Mouse (Mus musculus): ENCODE results near the gene Aoc1. TPM values are rescaled to one million over a fixed set of nuclear protein-coding genes. Genes with fewer than 3 reads are reported as not detected.

Gene Aoc1
- polyA plus RNA-seq (2012; rRNA removed): 10.5 and 11.7 TPM in 2 replicates

GRCm38 (mm10) chr6:48872596-48872995 is at the start of gene Aoc1:
Gene Aoc1, plus strand, starts transcription at chr6:48872896.
- no peak for TF ChIP-seq POLR2A (IDR thresholded peaks at IDR 0.05; ENCODE audit: control insufficient read depth, extremely low read depth, insufficient read depth, low read length, poor library complexity)
- TF ChIP-seq CTCF (IDR thresholded peaks at IDR 0.05; ENCODE audit: borderline replicate concordance, control insufficient read depth, extremely low read depth, insufficient read depth, low read length, poor library complexity): no peak
- Histone ChIP-seq H3K4me3 (ENCODE audit: control insufficient read depth, insufficient read depth, low read length) (no peak within 1 kb of the TSS), H3K27me3 (ENCODE audit: control insufficient read depth, insufficient read depth, low read length) (no peaks in the 10 kb centered on the region), H3K36me3 (ENCODE audit: control insufficient read depth, insufficient read depth, low read length) (no peaks in the 10 kb centered on the region), H3K4me1 (replicated peaks; ENCODE audit: control insufficient read depth, insufficient read depth, low read length) (no peaks in the 10 kb centered on the region), H3K27ac (ENCODE audit: control insufficient read depth, insufficient read depth, low read length) (no peak within 1 kb of the TSS)
- DNase-seq: no peak
- WGBS: 85% methylated on average over 5 of the region's 5 CpGs

- no peak for TF ChIP-seq POLR2A (IDR thresholded peaks at IDR 0.05; ENCODE audit: control insufficient read depth, extremely low read depth, insufficient read depth, low read length, poor library complexity)
- TF ChIP-seq CTCF (IDR thresholded peaks at IDR 0.05; ENCODE audit: borderline replicate concordance, control insufficient read depth, extremely low read depth, insufficient read depth, low read length, poor library complexity): no peak
- no peaks in the 10 kb centered on the region for H3K36me3 ChIP-seq (ENCODE audit: control insufficient read depth, insufficient read depth, low read length)
- no peaks in the 10 kb centered on the region for H3K27me3 ChIP-seq (ENCODE audit: control insufficient read depth, insufficient read depth, low read length)
- H3K4me1 ChIP-seq (replicated peaks; ENCODE audit: control insufficient read depth, insufficient read depth, low read length): no peaks in the 10 kb centered on the region
- H3K27ac ChIP-seq (ENCODE audit: control insufficient read depth, insufficient read depth, low read length): no peak overlapping the region
- 86% methylated on average over 7 of the region's 7 CpGs for WGBS
- DNase-seq: no peak
- no peak overlapping the region for H3K4me3 ChIP-seq (ENCODE audit: control insufficient read depth, insufficient read depth, low read length)
Observed at GRCm38 (mm10) chr6:48825016-48825415, 47.7 kb upstream of the Aoc1 start.

- no peaks in the 10 kb centered on the region for H3K4me1 ChIP-seq (replicated peaks; ENCODE audit: control insufficient read depth, insufficient read depth, low read length)
- WGBS: 82% methylated on average over 1 of the region's 1 CpGs
- H3K27me3 ChIP-seq (ENCODE audit: control insufficient read depth, insufficient read depth, low read length): no peaks in the 10 kb centered on the region
- no peaks in the 10 kb centered on the region; the same call in 1 of the 2 replicates for H3K36me3 ChIP-seq (ENCODE audit: control insufficient read depth, insufficient read depth, low read length)
- DNase-seq: no peak
- H3K4me3 ChIP-seq (ENCODE audit: control insufficient read depth, insufficient read depth, low read length): no peak overlapping the region
- no peak overlapping the region for H3K27ac ChIP-seq (ENCODE audit: control insufficient read depth, insufficient read depth, low read length)
- TF ChIP-seq CTCF (IDR thresholded peaks at IDR 0.05; ENCODE audit: borderline replicate concordance, control insufficient read depth, extremely low read depth, insufficient read depth, low read length, poor library complexity) (no peak), POLR2A (IDR thresholded peaks at IDR 0.05; ENCODE audit: control insufficient read depth, extremely low read depth, insufficient read depth, low read length, poor library complexity) (no peak)
Observed at GRCm38 (mm10) chr6:48828976-48829375, 43.7 kb upstream of the Aoc1 start.

- no peaks in the 10 kb centered on the region; the same call in 1 of the 2 replicates for H3K36me3 ChIP-seq (ENCODE audit: control insufficient read depth, insufficient read depth, low read length)
- TF ChIP-seq CTCF (IDR thresholded peaks at IDR 0.05; ENCODE audit: borderline replicate concordance, control insufficient read depth, extremely low read depth, insufficient read depth, low read length, poor library complexity): no peak
- no peak for TF ChIP-seq POLR2A (IDR thresholded peaks at IDR 0.05; ENCODE audit: control insufficient read depth, extremely low read depth, insufficient read depth, low read length, poor library complexity)
- no peaks in the 10 kb centered on the region for H3K4me1 ChIP-seq (replicated peaks; ENCODE audit: control insufficient read depth, insufficient read depth, low read length)
- H3K27me3 ChIP-seq (ENCODE audit: control insufficient read depth, insufficient read depth, low read length): no peaks in the 10 kb centered on the region
- no peak overlapping the region for H3K4me3 ChIP-seq (ENCODE audit: control insufficient read depth, insufficient read depth, low read length)
- no peak for DNase-seq
- H3K27ac ChIP-seq (ENCODE audit: control insufficient read depth, insufficient read depth, low read length): no peak overlapping the region
Observed at GRCm38 (mm10) chr6:48829651-48830050, 43.0 kb upstream of the Aoc1 start.

- WGBS: 49% methylated on average over 1 of the region's 1 CpGs
- DNase-seq: no peak
- Histone ChIP-seq H3K27me3 (ENCODE audit: control insufficient read depth, insufficient read depth, low read length) (no peaks in the 10 kb centered on the region), H3K4me3 (ENCODE audit: control insufficient read depth, insufficient read depth, low read length) (no peak overlapping the region), H3K36me3 (ENCODE audit: control insufficient read depth, insufficient read depth, low read length) (no peaks in the 10 kb centered on the region; the same call in 1 of the 2 replicates), H3K4me1 (replicated peaks; ENCODE audit: control insufficient read depth, insufficient read depth, low read length) (no peaks in the 10 kb centered on the region), H3K27ac (ENCODE audit: control insufficient read depth, insufficient read depth, low read length) (no peak overlapping the region)
- no peak for TF ChIP-seq CTCF (IDR thresholded peaks at IDR 0.05; ENCODE audit: borderline replicate concordance, control insufficient read depth, extremely low read depth, insufficient read depth, low read length, poor library complexity)
- no peak for TF ChIP-seq POLR2A (IDR thresholded peaks at IDR 0.05; ENCODE audit: control insufficient read depth, extremely low read depth, insufficient read depth, low read length, poor library complexity)
Observed at GRCm38 (mm10) chr6:48830241-48830640, 42.5 kb upstream of the Aoc1 start.

GRCm38 (mm10) chr6:48831141-48831540 is 41.6 kb upstream of the Aoc1 start:
- Histone ChIP-seq H3K4me1 (replicated peaks; ENCODE audit: control insufficient read depth, insufficient read depth, low read length) (no peaks in the 10 kb centered on the region), H3K27ac (ENCODE audit: control insufficient read depth, insufficient read depth, low read length) (no peak overlapping the region), H3K36me3 (ENCODE audit: control insufficient read depth, insufficient read depth, low read length) (no peaks in the 10 kb centered on the region; the same call in 1 of the 2 replicates), H3K4me3 (ENCODE audit: control insufficient read depth, insufficient read depth, low read length) (no peak overlapping the region), H3K27me3 (ENCODE audit: control insufficient read depth, insufficient read depth, low read length) (no peaks in the 10 kb centered on the region)
- DNase-seq: no peak
- 96% methylated on average over 5 of the region's 5 CpGs for WGBS
- TF ChIP-seq POLR2A (IDR thresholded peaks at IDR 0.05; ENCODE audit: control insufficient read depth, extremely low read depth, insufficient read depth, low read length, poor library complexity) (no peak), CTCF (IDR thresholded peaks at IDR 0.05; ENCODE audit: borderline replicate concordance, control insufficient read depth, extremely low read depth, insufficient read depth, low read length, poor library complexity) (no peak)

- TF ChIP-seq POLR2A (IDR thresholded peaks at IDR 0.05; ENCODE audit: control insufficient read depth, extremely low read depth, insufficient read depth, low read length, poor library complexity) (no peak), CTCF (IDR thresholded peaks at IDR 0.05; ENCODE audit: borderline replicate concordance, control insufficient read depth, extremely low read depth, insufficient read depth, low read length, poor library complexity) (no peak)
- Histone ChIP-seq H3K27me3 (ENCODE audit: control insufficient read depth, insufficient read depth, low read length) (no peaks in the 10 kb centered on the region), H3K36me3 (ENCODE audit: control insufficient read depth, insufficient read depth, low read length) (no peaks in the 10 kb centered on the region; the same call in 1 of the 2 replicates), H3K4me1 (replicated peaks; ENCODE audit: control insufficient read depth, insufficient read depth, low read length) (no peaks in the 10 kb centered on the region), H3K4me3 (ENCODE audit: control insufficient read depth, insufficient read depth, low read length) (no peak overlapping the region), H3K27ac (ENCODE audit: control insufficient read depth, insufficient read depth, low read length) (no peak overlapping the region)
- WGBS: 92% methylated on average over 1 of the region's 1 CpGs
- DNase-seq: no peak
Observed at GRCm38 (mm10) chr6:48832426-48832825, 40.3 kb upstream of the Aoc1 start.
